Mouse (Mus musculus): ENCODE data around the gene Carm1. TPM values are rescaled to one million over a fixed set of nuclear protein-coding genes. Genes with fewer than 3 reads are reported as not detected.

Gene Carm1
- polyA plus RNA-seq, 1 experiment: 69.9 TPM

DNA sequence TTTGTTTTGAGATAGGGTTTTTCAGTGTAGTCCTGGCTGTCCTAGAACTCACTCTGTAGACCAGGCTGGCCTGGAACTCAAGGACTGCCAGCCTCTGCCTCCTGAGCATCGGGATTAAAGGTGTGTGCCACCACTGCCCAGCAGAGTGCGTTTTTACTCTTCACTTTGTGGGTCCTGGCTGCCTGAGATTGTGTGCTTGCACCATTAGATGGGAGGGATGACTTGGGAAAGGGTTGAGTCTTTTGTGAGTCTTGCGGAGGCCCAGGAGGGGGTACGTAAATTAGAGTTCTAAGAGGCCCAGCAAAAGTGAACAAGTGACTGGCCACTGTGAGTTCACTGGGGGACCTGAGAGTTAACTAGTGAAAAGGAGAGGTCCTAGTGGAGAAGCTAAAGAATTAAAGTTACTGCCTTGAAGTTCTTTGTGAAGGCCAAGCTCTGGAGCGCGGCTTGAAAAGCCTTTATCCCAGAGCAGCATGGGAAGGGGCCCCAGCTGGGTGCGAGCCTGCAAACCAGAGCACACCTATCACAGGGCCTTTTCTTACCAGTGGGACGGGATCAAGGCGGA is 1.3 kb upstream of the Carm1 start:
- peak overlapping the region; percentile 31 for H3K4me3 ChIP-seq (ENCODE audit: insufficient read depth, poor library complexity, severe bottlenecking)
- H3K27me3 ChIP-seq (ENCODE audit: control insufficient read depth, insufficient read depth, insufficient read length): no peaks in the 10 kb centered on the region
- peak overlapping the region; percentile 27 for H3ac ChIP-seq (ENCODE audit: control insufficient read depth, insufficient read length, low read depth)
- peaks cover 33% of the 10 kb centered on the region for H3K79me2 ChIP-seq (ENCODE audit: control insufficient read depth, insufficient read depth)
- H3K36me3 ChIP-seq (ENCODE audit: control insufficient read depth, insufficient read depth): peaks cover 14% of the 10 kb centered on the region
- TF ChIP-seq CEBPB (IDR thresholded peaks at IDR 0.05; ENCODE audit: low read depth) (no peak), MYOG (IDR thresholded peaks at IDR 0.05; ENCODE audit: control insufficient read depth, extremely low read depth, insufficient read length) (no peak), MYOD1 (IDR thresholded peaks at IDR 0.05; ENCODE audit: control insufficient read depth, insufficient read length, low read depth) (no peak), USF1 (IDR thresholded peaks at IDR 0.05; ENCODE audit: low read depth) (no peak), FOSL1 (IDR thresholded peaks at IDR 0.05; ENCODE audit: insufficient read depth, low read length, poor library complexity, severe bottlenecking) (no peak), CTCF (IDR thresholded peaks at IDR 0.05; ENCODE audit: control insufficient read depth, insufficient read depth, insufficient read length) (no peak), MAX (IDR thresholded peaks at IDR 0.05) (no peak)
- H3K79me3 ChIP-seq (ENCODE audit: low read depth): peaks cover 27% of the 10 kb centered on the region

DNA sequence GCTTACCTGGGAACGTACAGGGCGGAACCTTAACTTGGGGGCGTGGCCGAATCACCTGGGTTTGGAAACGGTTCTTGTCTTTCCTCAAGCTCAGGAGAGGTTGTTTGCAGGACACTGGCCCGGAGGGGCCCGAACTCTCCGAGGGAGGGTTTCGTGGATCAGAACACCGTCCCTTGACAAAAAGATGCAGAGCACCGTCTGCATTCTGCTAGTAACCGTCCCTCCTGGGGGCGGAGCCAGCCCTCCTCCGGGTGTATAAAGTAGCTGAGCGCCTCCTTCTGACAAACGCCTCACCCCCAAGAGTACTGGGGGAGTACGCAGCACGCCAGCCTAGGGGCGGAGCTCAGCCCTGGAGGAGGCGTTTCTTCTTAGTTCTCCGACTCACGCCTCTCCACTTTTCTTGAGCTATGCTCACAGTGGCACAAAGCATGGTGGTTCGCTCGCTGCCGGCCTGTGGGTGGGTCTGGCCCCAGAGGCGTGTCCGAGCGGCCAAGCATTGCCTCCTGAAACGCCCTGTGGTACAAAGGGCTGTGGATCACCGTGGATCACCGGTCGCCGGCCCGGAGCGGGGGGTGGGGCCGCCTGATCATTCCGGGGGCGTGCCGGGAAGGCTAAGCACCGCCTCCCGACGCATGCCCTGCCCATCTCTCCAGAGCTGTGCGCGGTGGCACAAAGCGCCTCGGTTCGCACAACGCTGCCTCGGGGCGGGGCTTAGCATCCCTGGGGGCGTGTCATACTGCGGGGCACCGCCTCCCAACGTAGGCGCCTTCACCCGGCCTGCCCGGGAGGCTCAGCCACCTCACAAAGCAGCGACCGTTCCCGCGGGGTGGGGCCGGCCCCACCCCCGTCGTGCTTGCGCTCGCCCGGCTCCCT is 542 bp upstream of the Carm1 start:
- no peak for TF ChIP-seq CEBPB (IDR thresholded peaks at IDR 0.05; ENCODE audit: low read depth)
- TF ChIP-seq MAX (IDR thresholded peaks at IDR 0.05): peak; percentile 57
- peak overlapping the region; percentile 31 for H3K4me3 ChIP-seq (ENCODE audit: insufficient read depth, poor library complexity, severe bottlenecking)
- peaks cover 40% of the 10 kb centered on the region for H3K79me2 ChIP-seq (ENCODE audit: control insufficient read depth, insufficient read depth)
- peaks cover 21% of the 10 kb centered on the region for H3K36me3 ChIP-seq (ENCODE audit: control insufficient read depth, insufficient read depth)
- H3K27me3 ChIP-seq (ENCODE audit: control insufficient read depth, insufficient read depth, insufficient read length): no peaks in the 10 kb centered on the region
- H3K79me3 ChIP-seq (ENCODE audit: low read depth): peaks cover 34% of the 10 kb centered on the region
- H3ac ChIP-seq (ENCODE audit: control insufficient read depth, insufficient read length, low read depth): peak overlapping the region; percentile 40

DNA sequence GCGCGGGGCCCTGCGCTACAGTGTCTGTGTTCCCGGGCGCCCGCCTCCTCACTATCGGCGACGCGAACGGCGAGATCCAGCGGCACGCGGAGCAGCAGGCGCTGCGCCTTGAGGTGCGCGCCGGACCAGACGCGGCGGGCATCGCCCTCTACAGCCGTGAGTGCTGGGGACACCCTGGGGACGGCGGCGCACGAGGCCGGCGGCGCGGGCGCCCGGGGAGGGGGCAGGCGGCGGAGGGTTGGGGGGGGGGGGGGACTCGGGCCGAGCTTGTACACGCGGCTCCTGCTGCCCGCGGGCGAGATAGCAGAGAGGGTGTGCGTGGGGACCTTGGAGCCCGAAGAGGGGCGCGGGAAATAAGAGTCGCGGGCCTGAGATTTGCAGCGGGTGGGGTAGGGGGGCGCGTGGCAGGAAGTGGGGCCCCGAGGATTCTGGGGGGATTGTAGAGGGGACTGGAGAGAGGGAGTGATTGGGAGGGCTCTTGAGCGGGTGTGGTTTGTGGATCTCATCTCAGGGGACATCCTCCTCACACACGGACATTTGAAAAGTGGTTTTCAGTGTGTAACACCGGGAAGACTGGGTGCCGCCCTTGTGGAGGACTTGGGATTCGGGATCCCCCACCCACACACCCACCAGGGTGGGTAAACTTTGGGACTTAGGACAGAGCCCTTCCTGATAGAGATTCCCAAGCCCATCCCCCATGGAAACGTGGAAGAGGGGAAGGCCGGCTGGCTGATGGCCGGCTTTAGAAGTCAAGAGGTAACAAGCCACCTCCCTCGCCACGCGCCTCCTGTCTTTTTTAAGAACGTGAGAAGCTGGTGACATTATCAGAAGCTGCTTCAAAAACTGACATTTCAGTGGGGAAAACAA is 614 bp downstream of the Carm1 start:
- peaks cover 45% of the 10 kb centered on the region for H3K79me3 ChIP-seq (ENCODE audit: low read depth)
- peaks cover 22% of the 10 kb centered on the region for H3K36me3 ChIP-seq (ENCODE audit: control insufficient read depth, insufficient read depth)
- TF ChIP-seq MYOD1 (IDR thresholded peaks at IDR 0.05; ENCODE audit: control insufficient read depth, insufficient read length, low read depth): no peak
- TF ChIP-seq CTCF (IDR thresholded peaks at IDR 0.05; ENCODE audit: control insufficient read depth, insufficient read depth, insufficient read length): peak; percentile 38
- no peak for TF ChIP-seq FOSL1 (IDR thresholded peaks at IDR 0.05; ENCODE audit: insufficient read depth, low read length, poor library complexity, severe bottlenecking)
- peak; percentile 30 for TF ChIP-seq MAX (IDR thresholded peaks at IDR 0.05)
- no peak for TF ChIP-seq USF1 (IDR thresholded peaks at IDR 0.05; ENCODE audit: low read depth)
- no peaks in the 10 kb centered on the region for H3K27me3 ChIP-seq (ENCODE audit: control insufficient read depth, insufficient read depth, insufficient read length)
- peak overlapping the region; percentile 96 for H3ac ChIP-seq (ENCODE audit: control insufficient read depth, insufficient read length, low read depth)
- H3K79me2 ChIP-seq (ENCODE audit: control insufficient read depth, insufficient read depth): peaks cover 52% of the 10 kb centered on the region
- peak overlapping the region; percentile 55 for H3K4me3 ChIP-seq (ENCODE audit: insufficient read depth, poor library complexity, severe bottlenecking)

DNA sequence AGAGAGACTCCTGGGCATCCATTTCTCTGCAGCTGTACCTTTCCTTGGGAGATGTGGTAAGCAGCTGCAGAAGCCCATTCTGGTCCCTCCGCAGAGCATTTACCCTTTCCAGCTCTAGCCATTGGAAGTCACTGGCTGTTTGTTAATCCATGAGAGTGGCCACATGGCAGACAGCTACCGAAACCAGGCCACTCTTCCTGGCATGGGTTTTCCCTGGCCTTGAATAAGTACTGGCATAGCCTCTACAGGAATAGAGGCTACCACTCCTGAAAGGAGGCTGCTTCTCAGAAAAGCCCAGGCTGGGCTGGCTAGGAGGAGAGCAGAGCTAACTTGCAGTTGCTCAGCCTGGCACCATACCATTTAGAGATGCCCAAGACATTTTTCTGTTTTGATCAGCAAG is 4.4 kb downstream of the Carm1 start:
- Histone ChIP-seq H3K36me3 (ENCODE audit: control insufficient read depth, insufficient read depth) (peaks cover 32% of the 10 kb centered on the region), H3K4me3 (ENCODE audit: insufficient read depth, poor library complexity, severe bottlenecking) (no peak overlapping the region), H3K27me3 (ENCODE audit: control insufficient read depth, insufficient read depth, insufficient read length) (no peaks in the 10 kb centered on the region), H3K79me2 (ENCODE audit: control insufficient read depth, insufficient read depth) (peaks cover 89% of the 10 kb centered on the region), H3K79me3 (ENCODE audit: low read depth) (peaks cover 68% of the 10 kb centered on the region), H3ac (ENCODE audit: control insufficient read depth, insufficient read length, low read depth) (no peak overlapping the region)
- TF ChIP-seq FOSL1 (IDR thresholded peaks at IDR 0.05; ENCODE audit: insufficient read depth, low read length, poor library complexity, severe bottlenecking) (no peak), MYOG (IDR thresholded peaks at IDR 0.05; ENCODE audit: control insufficient read depth, extremely low read depth, insufficient read length) (no peak), MAX (IDR thresholded peaks at IDR 0.05) (no peak), MYOD1 (IDR thresholded peaks at IDR 0.05; ENCODE audit: control insufficient read depth, insufficient read length, low read depth) (no peak), USF1 (IDR thresholded peaks at IDR 0.05; ENCODE audit: low read depth) (no peak), CEBPB (IDR thresholded peaks at IDR 0.05; ENCODE audit: low read depth) (no peak), CTCF (IDR thresholded peaks at IDR 0.05; ENCODE audit: control insufficient read depth, insufficient read depth, insufficient read length) (no peak)

DNA sequence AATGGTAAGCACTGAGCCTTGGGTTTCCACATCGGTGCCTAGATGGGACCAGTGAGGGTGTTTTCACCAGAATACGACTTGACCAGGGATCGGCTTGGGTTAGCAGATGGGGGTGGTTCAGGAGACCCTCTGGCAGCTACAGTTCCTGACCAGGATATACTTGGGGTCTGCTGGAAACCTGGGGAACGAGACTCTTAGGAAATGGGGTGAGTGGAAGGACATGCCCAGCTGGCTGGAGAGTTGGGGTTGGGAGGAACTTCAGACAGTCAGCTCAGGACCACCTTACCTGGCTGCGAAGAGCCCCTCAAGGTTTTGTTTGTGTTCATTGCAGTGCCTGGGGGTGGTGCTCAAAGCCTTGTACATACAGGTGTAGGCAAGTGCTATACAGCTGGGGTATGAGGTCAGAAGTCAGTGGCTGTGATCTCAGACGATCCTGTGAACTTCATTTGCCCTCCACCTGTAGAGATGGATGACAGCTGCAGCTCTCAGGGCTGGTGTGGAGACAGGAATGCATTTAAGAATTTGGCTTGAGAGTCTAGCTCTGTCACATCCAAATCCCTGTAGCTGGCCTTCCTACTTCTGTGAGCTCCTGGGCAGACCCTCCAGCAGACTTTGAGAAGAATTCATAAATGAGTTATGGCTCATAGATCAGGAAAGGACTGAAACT is 7.0 kb downstream of the Carm1 start:
- peaks cover 38% of the 10 kb centered on the region for H3K36me3 ChIP-seq (ENCODE audit: control insufficient read depth, insufficient read depth)

More for the DNA sequence above, 7.0 kb downstream of the Carm1 start:
- Histone ChIP-seq H3K4me3 (ENCODE audit: insufficient read depth, poor library complexity, severe bottlenecking) (no peak overlapping the region), H3K79me2 (ENCODE audit: control insufficient read depth, insufficient read depth) (peaks cover 100% of the 10 kb centered on the region), H3K27me3 (ENCODE audit: control insufficient read depth, insufficient read depth, insufficient read length) (no peaks in the 10 kb centered on the region), H3K79me3 (ENCODE audit: low read depth) (peaks cover 80% of the 10 kb centered on the region), H3ac (ENCODE audit: control insufficient read depth, insufficient read length, low read depth) (no peak overlapping the region)
- TF ChIP-seq USF1 (IDR thresholded peaks at IDR 0.05; ENCODE audit: low read depth): no peak
- TF ChIP-seq MYOD1 (IDR thresholded peaks at IDR 0.05; ENCODE audit: control insufficient read depth, insufficient read length, low read depth): no peak
- no peak for TF ChIP-seq MAX (IDR thresholded peaks at IDR 0.05)
- TF ChIP-seq FOSL1 (IDR thresholded peaks at IDR 0.05; ENCODE audit: insufficient read depth, low read length, poor library complexity, severe bottlenecking): no peak
- no peak for TF ChIP-seq CTCF (IDR thresholded peaks at IDR 0.05; ENCODE audit: control insufficient read depth, insufficient read depth, insufficient read length)
- TF ChIP-seq MYOG (IDR thresholded peaks at IDR 0.05; ENCODE audit: control insufficient read depth, extremely low read depth, insufficient read length): no peak
- no peak for TF ChIP-seq CEBPB (IDR thresholded peaks at IDR 0.05; ENCODE audit: low read depth)

Data from C2C12 (cell line).